Mouse (Mus musculus) embryonic facial prominence, embryonic 15.5 days (tissue): ENCODE results near the gene Dlk1. TPM values are rescaled to one million over a fixed set of nuclear protein-coding genes. Genes with fewer than 3 reads are reported as not detected.
"Not testable (repeated sequence)": the region's sequence is repeated elsewhere in the genome, so short reads cannot be mapped to it uniquely, and the experiment has no call there.

Experiments
- ATAC-seq: fragments of 200-750 bp; cut with Nextera tagmentation; 2 replicates; pipeline ENCODE4 v1.8.0; 2017; ENCODE audit warnings: low read depth, moderate TSS enrichment; ENCODE audit not compliant: insufficient number of reproducible peaks, low FRiP score, low TSS enrichment
- H3K27ac ChIP-seq: fragments of 300-500 bp; sonication (generic); replicated peaks from 2 replicates; pipeline ENCODE4 v1.5.1; 2015; ENCODE audit warnings: mild to moderate bottlenecking, inconsistent platforms
- H3K27me3 ChIP-seq: fragments of 300-500 bp; sonication (generic); 2 replicates; pipeline ENCODE4 v1.6.1; 2015; ENCODE audit warnings: inconsistent platforms
- H3K36me3 ChIP-seq: fragments of 300-500 bp; sonication (generic); 2 replicates; pipeline ENCODE4 v1.6.1; 2015; ENCODE audit warnings: mild to moderate bottlenecking, inconsistent platforms
- H3K4me1 ChIP-seq: fragments of 300-500 bp; sonication (generic); 2 replicates; pipeline ENCODE4 v1.6.1; 2015; ENCODE audit warnings: inconsistent platforms
- H3K4me2 ChIP-seq: fragments of 300-500 bp; sonication (generic); replicated peaks from 2 replicates; pipeline ENCODE4 v1.6.1; 2015; ENCODE audit warnings: mild to moderate bottlenecking, inconsistent platforms
- H3K4me3 ChIP-seq: fragments of 300-500 bp; sonication (generic); replicated peaks from 2 replicates; pipeline ENCODE4 v1.5.1; 2015; ENCODE audit warnings: mild to moderate bottlenecking, inconsistent platforms
- H3K9ac ChIP-seq: fragments of 300-500 bp; sonication (generic); 2 replicates; pipeline ENCODE4 v1.6.1; 2015; ENCODE audit warnings: inconsistent platforms
- H3K9me3 ChIP-seq: fragments of 300-500 bp; sonication (generic); replicated peaks from 2 replicates; pipeline ENCODE4 v1.6.1; 2016; ENCODE audit warnings: inconsistent platforms
- WGBS: fragments of 180-500 bp; shearing (Covaris S2); methylation state at CpG from one replicate; pipeline ENCODE4 v1.1.7; 2015; 5-methylcytosine and 5-hydroxymethylcytosine counted together
- polyA plus RNA-seq: library from polyadenylated mRNA; unstranded; fragments of >200 nt; fragmentation: Nextera tagmentation; extraction: Ambion mirVana; gene quantifications from 2 replicates; pipeline ENCODE4 v1.2.1, GENCODE M21; 2015

Dlk1 gene
- polyA plus RNA-seq, 1 experiment from 2014 or later = 710 TPM

GRCm38 (mm10) chr12:109456531-109457202, 4.0 kb downstream of the Dlk1 start:
- Histone ChIP-seq H3K27me3 (peaks cover 75% of the 10 kb centered on the region), H3K4me3 (no peak overlapping the region; the same call in 1 of the 2 replicates), H3K9ac (no peak overlapping the region), H3K4me1 (peaks cover 48% of the 10 kb centered on the region), H3K9me3 (no peaks in the 10 kb centered on the region), H3K36me3 (no peaks in the 10 kb centered on the region), H3K4me2 (peak overlapping the region; percentile 87; the same call in 1 of the 2 replicates), H3K27ac (no peak overlapping the region)
- ATAC-seq = no peak
- 21% methylated on average over 9 of the region's 9 CpGs for WGBS

DNA sequence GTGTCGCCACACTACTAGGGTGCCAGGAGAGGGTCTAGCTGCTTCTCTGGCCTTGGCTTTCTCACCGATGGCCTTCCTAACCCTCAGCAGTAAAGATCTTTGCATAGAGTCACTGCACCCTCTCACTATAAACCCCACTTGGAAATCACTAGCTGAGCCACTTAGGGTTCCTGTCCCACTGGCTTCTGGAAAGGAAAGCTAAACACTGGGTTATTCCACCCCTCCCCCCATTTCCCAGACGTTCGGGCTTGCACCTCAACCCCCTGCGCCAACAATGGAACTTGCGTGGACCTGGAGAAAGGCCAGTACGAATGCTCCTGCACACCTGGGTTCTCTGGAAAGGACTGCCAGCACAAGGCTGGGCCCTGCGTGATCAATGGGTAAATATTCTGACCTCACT, 5.2 kb downstream of the Dlk1 start:
- no peak overlapping the region for H3K9ac ChIP-seq
- no peak overlapping the region for H3K4me2 ChIP-seq
- H3K36me3 ChIP-seq = no peaks in the 10 kb centered on the region
- H3K4me1 ChIP-seq = peaks cover 45% of the 10 kb centered on the region
- no peaks in the 10 kb centered on the region for H3K9me3 ChIP-seq
- no peak overlapping the region for H3K4me3 ChIP-seq
- H3K27ac ChIP-seq = no peak overlapping the region
- ATAC-seq = no peak
- peaks cover 67% of the 10 kb centered on the region for H3K27me3 ChIP-seq
- WGBS = 40% methylated on average over 8 of the region's 8 CpGs

DNA sequence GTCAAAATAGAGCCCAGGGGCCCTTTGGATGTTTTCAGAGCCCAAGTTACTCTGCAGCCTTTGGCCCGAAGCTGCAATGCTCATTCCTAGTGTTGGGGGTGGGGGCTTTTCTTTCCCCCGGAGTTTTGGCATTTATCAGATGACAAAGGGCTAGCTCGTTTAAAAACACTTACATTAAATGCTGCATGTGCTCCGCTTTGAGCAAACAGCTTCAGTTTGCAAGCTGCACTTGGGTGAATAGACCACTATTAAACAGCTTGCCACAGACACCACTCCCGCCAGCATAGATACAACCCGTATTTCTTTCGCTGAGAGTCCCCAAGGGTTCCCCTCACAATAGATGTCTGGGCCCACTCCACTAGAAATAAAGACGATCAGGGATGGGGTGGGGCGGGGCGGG, 6.3 kb downstream of the Dlk1 start:
- Histone ChIP-seq H3K27ac (no peak overlapping the region), H3K36me3 (no peaks in the 10 kb centered on the region), H3K4me1 (peaks cover 37% of the 10 kb centered on the region), H3K9me3 (no peaks in the 10 kb centered on the region), H3K4me2 (peak overlapping the region; percentile 38; the same call in 1 of the 2 replicates), H3K4me3 (no peak overlapping the region; the same call in 1 of the 2 replicates), H3K27me3 (peaks cover 57% of the 10 kb centered on the region), H3K9ac (no peak overlapping the region)
- no peak for ATAC-seq
- 23% methylated on average over 10 of the region's 10 CpGs for WGBS

- Histone ChIP-seq H3K27me3 (peaks cover 49% of the 10 kb centered on the region), H3K36me3 (no peaks in the 10 kb centered on the region), H3K4me1 (peaks cover 37% of the 10 kb centered on the region), H3K9me3 (no peaks in the 10 kb centered on the region), H3K4me2 (peak overlapping the region; percentile 38), H3K9ac (no peak overlapping the region), H3K27ac (no peak overlapping the region), H3K4me3 (peak overlapping the region; percentile 16)
- 34% methylated on average over 49 of the region's 49 CpGs for WGBS
- ATAC-seq = no peak
Observed at GRCm38 (mm10) chr12:109459481-109460401, 7.1 kb downstream of the Dlk1 start.

GRCm38 (mm10) chr12:109462594-109462993, 10.0 kb downstream of the Dlk1 start:
- 67% methylated on average over 10 of the region's 10 CpGs for WGBS
- no peaks in the 10 kb centered on the region for H3K36me3 ChIP-seq

DNA sequence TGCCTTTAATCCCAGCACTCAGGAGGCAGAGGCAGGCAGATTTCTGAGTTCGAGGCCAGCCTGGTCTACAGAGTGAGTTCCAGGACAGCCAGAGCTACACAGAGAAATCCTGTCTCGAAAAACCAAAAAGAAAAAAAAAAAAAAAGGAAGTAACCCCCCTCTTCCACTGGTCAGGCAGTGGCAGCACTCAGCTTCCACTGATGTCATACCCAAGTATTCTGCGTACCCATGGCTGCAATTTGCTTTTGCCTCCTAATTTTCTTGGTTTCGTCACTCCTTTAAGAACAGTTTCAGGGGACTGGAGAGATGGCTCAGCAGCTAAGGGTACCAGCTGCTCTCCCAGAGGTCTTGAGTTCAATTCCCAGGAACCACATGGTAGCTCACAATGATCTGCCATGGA, 14.8 kb downstream of the Dlk1 start:
- not testable (repeated sequence) for H3K4me1 ChIP-seq, H3K4me2 ChIP-seq, H3K27ac ChIP-seq, H3K4me3 ChIP-seq, H3K27me3 ChIP-seq, ATAC-seq, H3K9ac ChIP-seq, H3K36me3 ChIP-seq, H3K9me3 ChIP-seq
- 89% methylated on average over 4 of the region's 4 CpGs for WGBS

More at GRCm38 (mm10) chr12:109462594-109462993, 10.0 kb downstream of the Dlk1 start:
- ATAC-seq = no peak
- H3K27ac ChIP-seq = no peak overlapping the region
- no peaks in the 10 kb centered on the region for H3K9me3 ChIP-seq
- peaks cover 25% of the 10 kb centered on the region for H3K4me1 ChIP-seq
- H3K27me3 ChIP-seq = peaks cover 27% of the 10 kb centered on the region
- no peak overlapping the region for H3K9ac ChIP-seq
- no peak overlapping the region for H3K4me2 ChIP-seq
- H3K4me3 ChIP-seq = no peak overlapping the region

- no peak for ATAC-seq
- Histone ChIP-seq H3K9me3 (no peaks in the 10 kb centered on the region), H3K27me3 (no peaks in the 10 kb centered on the region), H3K4me3 (no peak overlapping the region), H3K36me3 (no peaks in the 10 kb centered on the region), H3K4me1 (peaks cover 3% of the 10 kb centered on the region; the same call in 1 of the 2 replicates), H3K9ac (no peak overlapping the region), H3K27ac (no peak overlapping the region), H3K4me2 (no peak overlapping the region)
- whole genome bisulfite sequencing = 78% methylated on average over 8 of the region's 8 CpGs
Observed at GRCm38 (mm10) chr12:109469793-109470192, 17.2 kb downstream of the Dlk1 start.

DNA sequence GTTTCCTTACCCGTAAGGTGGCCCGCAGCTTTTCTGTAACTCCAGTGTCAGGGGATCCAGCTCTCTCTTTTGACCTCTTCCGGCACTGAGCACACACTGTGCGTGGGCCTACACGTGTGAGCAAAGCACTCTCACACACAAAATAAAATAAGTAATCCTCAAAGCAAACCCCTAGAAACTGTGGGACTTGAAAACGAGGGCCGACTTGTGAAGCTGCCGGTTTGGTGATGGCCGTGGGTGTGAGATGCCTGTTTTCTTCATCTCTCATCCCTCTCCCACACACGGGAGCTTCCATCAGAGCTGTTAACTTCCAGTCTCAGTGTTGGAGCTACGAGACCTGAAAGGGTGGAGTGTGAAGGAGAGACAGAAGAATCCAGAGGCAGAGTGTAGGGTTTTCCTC, 20.0 kb downstream of the Dlk1 start:
- Histone ChIP-seq H3K4me2 (no peak overlapping the region), H3K27ac (no peak overlapping the region), H3K27me3 (no peaks in the 10 kb centered on the region), H3K9ac (no peak overlapping the region), H3K9me3 (no peaks in the 10 kb centered on the region), H3K36me3 (no peaks in the 10 kb centered on the region), H3K4me3 (no peak overlapping the region), H3K4me1 (peaks cover 8% of the 10 kb centered on the region; the same call in 1 of the 2 replicates)
- WGBS = 85% methylated on average over 11 of the region's 11 CpGs
- ATAC-seq = no peak

GRCm38 (mm10) chr12:109473575-109473976, 21.0 kb downstream of the Dlk1 start:
- Histone ChIP-seq H3K27me3 (no peaks in the 10 kb centered on the region), H3K4me2 (no peak overlapping the region), H3K9me3 (no peaks in the 10 kb centered on the region), H3K4me1 (peaks cover 8% of the 10 kb centered on the region; the same call in 1 of the 2 replicates), H3K9ac (no peak overlapping the region), H3K36me3 (no peaks in the 10 kb centered on the region), H3K4me3 (no peak overlapping the region), H3K27ac (0 out of 2 replicates have a peak overlapping the region, but pooled peaks have one; percentile 22)
- 25% methylated on average over 6 of the region's 6 CpGs for WGBS
- 0 out of 2 replicates have a peak, but pooled peaks have one; percentile 20 for ATAC-seq

GRCm38 (mm10) chr12:109474187-109474606, 21.6 kb downstream of the Dlk1 start:
- peak; percentile 72 for ATAC-seq
- Histone ChIP-seq H3K9ac (no peak overlapping the region), H3K9me3 (no peaks in the 10 kb centered on the region), H3K4me2 (no peak overlapping the region), H3K27ac (peak overlapping the region; percentile 39), H3K4me3 (no peak overlapping the region), H3K4me1 (peaks cover 8% of the 10 kb centered on the region; the same call in 1 of the 2 replicates), H3K27me3 (no peaks in the 10 kb centered on the region), H3K36me3 (no peaks in the 10 kb centered on the region)
- 53% methylated on average over 9 of the region's 9 CpGs for WGBS

GRCm38 (mm10) chr12:109475501-109475900, 22.9 kb downstream of the Dlk1 start:
- no peaks in the 10 kb centered on the region for H3K27me3 ChIP-seq
- H3K36me3 ChIP-seq = no peaks in the 10 kb centered on the region
- no peaks in the 10 kb centered on the region for H3K9me3 ChIP-seq
- no peak for ATAC-seq
- H3K4me3 ChIP-seq = no peak overlapping the region
- 51% methylated on average over 4 of the region's 4 CpGs for WGBS
- no peak overlapping the region for H3K4me2 ChIP-seq
- no peak overlapping the region for H3K27ac ChIP-seq
- no peak overlapping the region for H3K9ac ChIP-seq
- peaks cover 8% of the 10 kb centered on the region; the same call in 1 of the 2 replicates for H3K4me1 ChIP-seq
